In the genomic region with DNA sequence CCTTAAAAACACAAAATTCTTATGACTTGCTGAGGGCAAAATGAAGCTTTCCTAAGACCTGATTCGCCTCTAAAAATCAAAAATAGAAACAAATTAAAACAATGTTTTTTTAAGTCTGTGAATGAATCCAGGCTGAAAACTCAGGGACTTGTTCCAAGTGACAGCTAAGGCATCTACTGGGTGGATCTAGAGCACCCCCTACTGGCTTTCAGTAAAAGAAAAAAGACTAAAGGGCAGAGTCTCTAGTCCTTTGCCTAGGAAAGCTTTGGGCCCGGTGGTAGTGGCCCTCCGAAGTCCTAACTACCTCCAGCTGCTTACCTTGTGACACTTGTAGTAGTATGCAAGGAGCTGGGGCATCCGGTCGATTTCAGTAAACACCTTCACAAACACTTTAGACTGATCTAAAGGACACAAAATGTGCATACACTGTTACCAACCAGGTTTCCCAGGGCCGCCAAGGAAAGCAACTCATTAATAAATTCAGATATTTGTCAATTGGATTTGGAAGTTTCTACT, we compare ENCODE assay signal across 8 mouse cellular contexts. TPM values are rescaled to one million over a fixed set of nuclear protein-coding genes. Genes with fewer than 3 reads are reported as not detected.
A peak's percentile ranks its signal among the peaks of the same experiment; 100 is the strongest.
DNase-seq lines count a peak whose midpoint lies in the region; ATAC-seq lines count a peak whose summit lies in the region.

No protein-coding gene starts in this region.

- H3K4me2 ChIP-seq in midbrain, embryonic 14.5 days (ENCODE audit: low read length): no peak overlapping the region
- no peak overlapping the region for H3K4me2 ChIP-seq in midbrain, embryonic 13.5 days (replicated peaks)
- no peak overlapping the region for H3K4me2 ChIP-seq in midbrain, embryonic 11.5 days

- WGBS in midbrain, embryonic 14.5 days: 71% methylated on average over 6 of the region's 6 CpGs
- 68% methylated on average over 6 of the region's 6 CpGs for WGBS in midbrain, embryonic 13.5 days
- 74% methylated on average over 6 of the region's 6 CpGs for WGBS in midbrain, embryonic 11.5 days

- peak; percentile 16 to 81 for DNase-seq in adrenal gland, adult (ENCODE audit: inconsistent age in 2 of 2, low spot score in 1 of 2)
- DNase-seq in adrenal gland, postnatal 25 days: no peak
- DNase-seq in midbrain, embryonic 14.5 days: peak; percentile 82
- DNase-seq in cerebellum, postnatal 25 days: peak; percentile 55 to 73
- DNase-seq in kidney, postnatal 36 days: peak; percentile 58 to 68
- DNase-seq in naive thymus-derived CD4-positive, alpha-beta T cell, adult 2 months (ENCODE audit: low read depth): peak; percentile 63
- DNase-seq in midbrain, embryonic 11.5 days (ENCODE audit: low spot score, missing footprints): no peak

- no peaks in the 10 kb centered on the region for H3K27me3 ChIP-seq in midbrain, embryonic 14.5 days (ENCODE audit: control insufficient read depth, insufficient read depth, low read length)
- no peaks in the 10 kb centered on the region for H3K27me3 ChIP-seq in midbrain, embryonic 13.5 days
- no peaks in the 10 kb centered on the region for H3K27me3 ChIP-seq in midbrain, embryonic 11.5 days (ENCODE audit: control insufficient read depth, insufficient read depth, low read length)

- peaks cover 19% of the 10 kb centered on the region for H3K36me3 ChIP-seq in midbrain, embryonic 14.5 days (ENCODE audit: control insufficient read depth, insufficient read depth, low read length)
- peaks cover 42% of the 10 kb centered on the region for H3K36me3 ChIP-seq in midbrain, embryonic 13.5 days
- peaks cover under 1% of the 10 kb centered on the region; the same call in 1 of the 2 replicates for H3K36me3 ChIP-seq in midbrain, embryonic 11.5 days (ENCODE audit: control insufficient read depth, insufficient read depth, low read length)

- no peak overlapping the region for H3K4me3 ChIP-seq in midbrain, embryonic 14.5 days (replicated peaks; ENCODE audit: low read depth, low read length)
- H3K4me3 ChIP-seq in midbrain, embryonic 13.5 days (replicated peaks): no peak overlapping the region
- no peak overlapping the region for H3K4me3 ChIP-seq in midbrain, embryonic 11.5 days (ENCODE audit: low read depth, low read length)

- ATAC-seq in midbrain, embryonic 14.5 days (ENCODE audit: low FRiP score, low TSS enrichment): no peak
- no peak for ATAC-seq in midbrain, embryonic 13.5 days
- no peak for ATAC-seq in midbrain, embryonic 11.5 days (ENCODE audit: low FRiP score)

- H3K27ac ChIP-seq in midbrain, embryonic 14.5 days (replicated peaks; ENCODE audit: low read depth, low read length): no peak overlapping the region
- no peak overlapping the region for H3K27ac ChIP-seq in midbrain, embryonic 13.5 days
- H3K27ac ChIP-seq in midbrain, embryonic 11.5 days (ENCODE audit: low read depth, low read length): no peak overlapping the region

- no peak overlapping the region for H3K9ac ChIP-seq in midbrain, embryonic 14.5 days (replicated peaks; ENCODE audit: low read length)
- H3K9ac ChIP-seq in midbrain, embryonic 13.5 days (replicated peaks): no peak overlapping the region
- no peak overlapping the region for H3K9ac ChIP-seq in midbrain, embryonic 11.5 days (ENCODE audit: low read length)

- no peaks in the 10 kb centered on the region for H3K9me3 ChIP-seq in midbrain, embryonic 14.5 days (ENCODE audit: control insufficient read depth, low read length)
- no peaks in the 10 kb centered on the region for H3K9me3 ChIP-seq in midbrain, embryonic 13.5 days
- H3K9me3 ChIP-seq in midbrain, embryonic 11.5 days (ENCODE audit: control insufficient read depth, low read length): no peaks in the 10 kb centered on the region

- no peaks in the 10 kb centered on the region for H3K4me1 ChIP-seq in midbrain, embryonic 14.5 days (ENCODE audit: control insufficient read depth, insufficient read depth, low read length)
- no peaks in the 10 kb centered on the region for H3K4me1 ChIP-seq in midbrain, embryonic 13.5 days (replicated peaks)
- H3K4me1 ChIP-seq in midbrain, embryonic 11.5 days (ENCODE audit: control insufficient read depth, insufficient read depth, low read length): no peaks in the 10 kb centered on the region

RNA-seq across cellular contexts. Expression of a gene that starts 17.6 kb away (rescaled TPM):
- 23.1 and 31.7 TPM in 2 replicates for total RNA-seq in adrenal gland, postnatal 25 days (2021)
- 15.4 and 19.8 TPM in 2 replicates for polyA plus RNA-seq in midbrain, embryonic 14.5 days (2014; fragmentation: Nextera tagmentation; extraction: Ambion mirVana)
- 20.6 TPM in 2 replicates for polyA plus RNA-seq in midbrain, embryonic 13.5 days (2015; fragmentation: Nextera tagmentation; extraction: Ambion mirVana)
- polyA plus RNA-seq in midbrain, embryonic 11.5 days (2014; fragmentation: Nextera tagmentation; extraction: Ambion mirVana): 14.5 and 19.1 TPM in 2 replicates

RNA-seq across cellular contexts. Expression of a gene that starts 57.1 kb away (rescaled TPM):
- total RNA-seq in adrenal gland, postnatal 25 days (2021): 16.6 and 17.6 TPM in 2 replicates
- polyA plus RNA-seq in midbrain, embryonic 14.5 days (2014; fragmentation: Nextera tagmentation; extraction: Ambion mirVana): 33.3 and 38.3 TPM in 2 replicates
- polyA plus RNA-seq in midbrain, embryonic 13.5 days (2015; fragmentation: Nextera tagmentation; extraction: Ambion mirVana): 55.4 and 58.0 TPM in 2 replicates
- 54.1 and 55.7 TPM in 2 replicates for polyA plus RNA-seq in midbrain, embryonic 11.5 days (2014; fragmentation: Nextera tagmentation; extraction: Ambion mirVana)

Comparison
In these comparisons a context has a peak if more than half of its experiments do, and no peak if none do; other contexts are left out.
1. DNase-seq: peak in adrenal gland, adult (2 of 2), midbrain, embryonic 14.5 days (single experiment), cerebellum, postnatal 25 days (2 of 2), kidney, postnatal 36 days (2 of 2) and naive thymus-derived CD4-positive, alpha-beta T cell, adult 2 months (single experiment); none in adrenal gland, postnatal 25 days (single experiment) and midbrain, embryonic 11.5 days (single experiment).